Mouse (Mus musculus): ENCODE measurements around the gene Eif2s2.

Eif2s2 gene

DNA sequence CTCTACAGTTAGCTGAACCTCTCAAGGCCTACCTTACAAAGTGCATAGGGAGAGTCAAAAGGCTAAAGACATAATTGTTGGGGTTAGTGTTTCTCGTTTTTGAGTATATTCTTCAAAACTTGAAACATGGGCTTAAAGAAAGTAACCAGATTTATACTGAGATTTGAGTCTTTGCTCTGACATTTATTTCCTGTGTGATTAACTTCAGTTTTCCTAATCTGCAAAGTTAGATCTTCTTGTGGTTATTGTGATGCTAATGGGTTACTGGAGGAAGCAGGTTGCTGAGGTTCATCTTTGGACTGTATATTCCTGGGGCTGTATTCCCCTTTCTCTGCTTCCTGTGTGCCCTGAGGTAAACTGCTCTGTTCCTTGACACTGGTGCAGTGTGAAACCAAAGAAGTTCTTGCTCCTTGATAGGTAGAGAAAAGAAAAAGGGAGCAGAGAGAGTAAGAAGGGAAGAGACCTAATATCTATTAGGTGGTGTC lies 66.6 kb downstream of the Eif2s2 start:
- Histone ChIP-seq H3K27me3 (ENCODE audit: insufficient read depth, low read length) (no peaks in the 10 kb centered on the region), H3K4me3 (replicated peaks; ENCODE audit: low read length) (no peak overlapping the region), H3K9me3 (ENCODE audit: low read length) (no peaks in the 10 kb centered on the region), H3K4me1 (replicated peaks; ENCODE audit: low read depth, low read length) (peaks cover 35% of the 10 kb centered on the region), H3K36me3 (ENCODE audit: insufficient read depth, low read length) (peaks cover 61% of the 10 kb centered on the region)
- TF ChIP-seq NANOG (IDR thresholded peaks at IDR 0.05; ENCODE audit: borderline replicate concordance, low read length) (no peak), CTCF (conservative IDR thresholded peaks at IDR 0.05; ENCODE audit: low read length) (no peak)
